Mouse (Mus musculus): Measurements from ENCODE around the gene Ilf3.

DNA sequence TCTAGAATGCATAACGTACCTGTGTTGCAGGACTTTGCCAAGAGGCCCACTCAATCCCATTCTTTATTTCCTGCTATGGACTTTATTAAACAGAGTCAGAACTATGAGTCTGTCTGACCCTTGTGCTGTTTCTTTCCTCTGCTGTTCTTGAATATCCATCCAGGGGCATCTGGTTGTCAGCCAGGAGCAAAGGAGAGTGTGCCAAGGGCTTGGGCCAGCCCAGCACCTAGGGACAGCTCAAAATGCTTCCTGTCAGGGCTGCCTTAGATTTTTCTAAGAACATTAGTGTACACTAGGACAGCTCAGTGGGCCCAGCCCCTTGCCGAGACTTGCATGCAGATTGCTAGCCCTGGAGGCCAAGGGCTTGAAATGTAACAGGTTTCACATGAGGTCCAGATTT lies 60.1 kb downstream of the Ilf3 start:
- TF ChIP-seq CTCF (IDR thresholded peaks at IDR 0.05; ENCODE audit: extremely low read depth, insufficient read depth, insufficient read length, insufficient replicate concordance) (no peak), POLR2A (IDR thresholded peaks at IDR 0.05; ENCODE audit: low read depth, low read length) (no peak)
